Mouse (Mus musculus) brown adipose tissue, adult 24 weeks (tissue): ENCODE results near the gene Megf8. TPM values are rescaled to one million over a fixed set of nuclear protein-coding genes. Genes with fewer than 3 reads are reported as not detected.

ENCODE experiments used
- H3K27ac ChIP-seq: fragments of 200-500 bp; replicated peaks from 2 replicates; pipeline ENCODE4 v1.5.1; 2012; ENCODE audit warnings: low read depth, mild to moderate bottlenecking, low read length
- H3K4me1 ChIP-seq: fragments of 200-500 bp; 2 replicates; pipeline ENCODE4 v1.6.1; 2012; ENCODE audit warnings: low read length, mixed read lengths; ENCODE audit not compliant: control insufficient read depth, insufficient read depth, insufficient read length
- H3K4me3 ChIP-seq: fragments of 200-500 bp; 2 replicates; pipeline ENCODE4 v1.5.1; 2012; ENCODE audit warnings: low read depth, mild to moderate bottlenecking, low read length, moderate library complexity; ENCODE audit not compliant: insufficient read depth
- polyA plus RNA-seq: library from polyadenylated mRNA; stranded (reverse); fragments of >200 nt; gene quantifications from 2 replicates; pipeline ENCODE4 v1.2.4, GENCODE M21; 2012; ENCODE audit not compliant: missing spikeins, insufficient read depth, insufficient read length

The Megf8 gene
- polyA plus RNA-seq, 1 experiment, result 12.7 TPM

GRCm38 (mm10) chr7:25377100-25377700 is 60.2 kb downstream of the Megf8 start:
- no peak overlapping the region for H3K27ac ChIP-seq
- H3K4me3 ChIP-seq, result 0 out of 2 replicates have a peak overlapping the region, but pooled peaks have one; percentile 38
- H3K4me1 ChIP-seq, result 0 out of 2 replicates have a peak, but pooled peaks cover 2% of the 10 kb centered on the region

DNA sequence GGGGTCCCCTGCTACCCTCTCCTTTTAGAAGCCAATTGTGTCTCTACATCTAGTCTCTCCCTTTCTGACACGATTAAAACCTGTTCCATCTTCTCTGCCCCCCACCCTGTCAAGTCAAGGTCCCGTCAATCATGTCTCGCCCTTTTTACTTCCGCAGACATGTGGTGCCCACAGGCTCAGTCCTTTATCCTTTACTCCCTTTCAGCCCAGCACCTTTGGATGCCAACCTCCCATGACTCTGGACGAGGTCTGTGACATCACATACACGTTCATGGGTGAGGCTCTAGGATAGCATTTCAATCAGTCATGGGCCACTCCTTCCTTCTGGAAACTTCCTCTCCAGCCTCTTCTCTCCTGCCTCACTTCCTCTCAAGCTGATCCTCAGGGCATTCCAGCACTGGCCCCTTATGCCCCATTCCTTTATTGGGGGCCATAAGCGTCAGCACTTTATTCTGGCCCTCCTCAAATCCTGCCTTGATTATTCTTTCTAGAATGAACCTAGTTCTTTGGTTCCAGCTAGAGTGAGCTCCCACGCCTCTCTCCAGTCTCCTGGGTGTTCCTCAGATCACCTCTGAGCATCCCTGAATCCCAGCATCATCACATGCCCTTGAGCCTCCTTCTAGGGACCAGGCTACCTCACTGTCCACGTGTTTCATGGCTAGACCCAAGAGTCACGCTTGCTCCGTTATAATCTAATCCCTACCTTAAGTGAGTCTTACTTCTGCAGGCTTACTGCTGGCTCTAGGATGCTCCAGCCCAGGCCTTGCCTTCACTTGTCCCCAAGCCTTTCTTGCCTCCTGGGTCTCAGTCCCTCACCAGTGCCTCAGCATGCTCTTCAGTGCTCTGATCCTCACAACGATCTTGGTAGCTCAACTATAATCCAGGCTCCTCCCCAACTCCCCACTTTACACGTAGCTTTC is 61.5 kb downstream of the Megf8 start:
- H3K4me1 ChIP-seq, result peaks cover 8% of the 10 kb centered on the region; the same call in 1 of the 2 replicates
- no peak overlapping the region for H3K4me3 ChIP-seq
- H3K27ac ChIP-seq, result peak overlapping the region; percentile 6; the same call in 1 of the 2 replicates

DNA sequence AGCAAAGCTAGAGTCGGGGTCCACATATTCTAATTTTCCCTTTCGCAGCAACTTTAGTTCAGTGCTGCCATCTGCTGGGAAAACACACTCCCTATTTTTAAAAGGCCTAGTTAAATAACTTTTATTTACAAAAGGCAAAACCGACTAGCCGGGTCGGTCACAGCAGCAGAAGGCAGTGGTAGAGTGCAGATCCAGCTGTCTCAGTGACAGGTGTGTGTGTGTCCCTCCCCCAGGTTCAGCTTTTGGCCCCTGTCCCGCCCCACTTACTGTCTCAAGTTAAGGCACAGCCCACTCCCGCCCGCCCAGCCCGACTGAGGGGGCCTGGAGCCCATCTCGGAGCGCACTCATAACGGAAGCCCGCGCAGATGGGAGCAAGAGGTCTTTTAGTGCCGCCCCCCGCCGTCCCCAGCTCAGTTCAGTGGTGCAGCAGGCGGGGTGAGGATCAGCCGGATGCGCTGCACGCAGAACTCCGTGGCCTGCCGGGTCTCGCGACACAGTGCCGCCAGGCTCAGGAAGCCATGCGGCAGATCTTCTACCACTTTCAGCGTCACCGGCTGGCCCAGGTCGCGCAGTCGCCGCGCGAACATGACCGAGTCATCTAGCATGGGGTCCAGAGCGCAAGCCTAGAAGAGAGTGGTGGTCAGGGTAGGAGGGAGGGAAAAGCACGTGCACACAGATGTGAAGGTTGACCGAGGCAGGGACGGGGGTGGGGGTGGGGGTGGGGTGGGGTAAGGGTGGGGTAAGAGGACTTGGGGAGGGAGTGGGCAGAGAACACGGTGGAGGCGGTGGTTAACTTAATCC is 62.8 kb downstream of the Megf8 start:
- Histone ChIP-seq H3K27ac (0 out of 2 replicates have a peak overlapping the region, but pooled peaks have one; percentile 2), H3K4me3 (peak overlapping the region; percentile 34; the same call in 1 of the 2 replicates), H3K4me1 (peaks cover 14% of the 10 kb centered on the region; the same call in 1 of the 2 replicates)

GRCm38 (mm10) chr7:25380392-25381283 is 63.7 kb downstream of the Megf8 start:
- H3K4me3 ChIP-seq, result peak overlapping the region; percentile 8; the same call in 1 of the 2 replicates
- peak overlapping the region; percentile 29; the same call in 1 of the 2 replicates for H3K27ac ChIP-seq
- peaks cover 15% of the 10 kb centered on the region; the same call in 1 of the 2 replicates for H3K4me1 ChIP-seq

DNA sequence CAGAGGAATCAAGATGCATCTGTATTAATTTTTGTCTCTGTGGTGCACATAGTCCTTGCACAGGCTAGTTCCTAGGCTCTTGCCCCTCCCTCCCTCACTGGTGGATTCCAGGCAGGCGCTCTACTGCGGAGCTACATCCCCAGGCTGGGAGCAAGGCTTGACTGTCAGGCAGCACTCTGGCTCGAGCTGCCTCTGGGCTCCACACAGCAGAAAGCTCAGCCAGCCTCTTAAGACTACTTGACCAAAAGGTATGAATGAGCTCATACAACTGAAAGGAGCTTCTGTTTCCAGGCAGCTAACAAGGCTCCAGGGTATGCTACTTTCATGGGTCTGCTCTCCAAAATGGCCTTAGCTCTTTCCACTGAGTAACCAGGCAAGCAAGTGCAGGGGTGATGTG is 64.3 kb downstream of the Megf8 start:
- Histone ChIP-seq H3K4me3 (no peak overlapping the region), H3K27ac (no peak overlapping the region; the same call in 1 of the 2 replicates), H3K4me1 (peaks cover 16% of the 10 kb centered on the region; the same call in 1 of the 2 replicates)

- Histone ChIP-seq H3K27ac (peak overlapping the region; percentile 36; the same call in 1 of the 2 replicates), H3K4me1 (peaks cover 16% of the 10 kb centered on the region; the same call in 1 of the 2 replicates), H3K4me3 (no peak overlapping the region)
Measured at GRCm38 (mm10) chr7:25382541-25382940, 65.6 kb downstream of the Megf8 start.

- peak overlapping the region; percentile 67 for H3K4me3 ChIP-seq
- peak overlapping the region; percentile 100 for H3K27ac ChIP-seq
- peaks cover 16% of the 10 kb centered on the region; the same call in 1 of the 2 replicates for H3K4me1 ChIP-seq
Measured at GRCm38 (mm10) chr7:25383385-25383784, 66.4 kb downstream of the Megf8 start.

GRCm38 (mm10) chr7:25383891-25384290 is 66.9 kb downstream of the Megf8 start:
- peak overlapping the region; percentile 100 for H3K27ac ChIP-seq
- H3K4me3 ChIP-seq, result peak overlapping the region; percentile 67
- peaks cover 16% of the 10 kb centered on the region; the same call in 1 of the 2 replicates for H3K4me1 ChIP-seq

GRCm38 (mm10) chr7:25384318-25384717 is 67.4 kb downstream of the Megf8 start:
- peaks cover 16% of the 10 kb centered on the region; the same call in 1 of the 2 replicates for H3K4me1 ChIP-seq
- peak overlapping the region; percentile 100 for H3K27ac ChIP-seq
- H3K4me3 ChIP-seq, result peak overlapping the region; percentile 67

DNA sequence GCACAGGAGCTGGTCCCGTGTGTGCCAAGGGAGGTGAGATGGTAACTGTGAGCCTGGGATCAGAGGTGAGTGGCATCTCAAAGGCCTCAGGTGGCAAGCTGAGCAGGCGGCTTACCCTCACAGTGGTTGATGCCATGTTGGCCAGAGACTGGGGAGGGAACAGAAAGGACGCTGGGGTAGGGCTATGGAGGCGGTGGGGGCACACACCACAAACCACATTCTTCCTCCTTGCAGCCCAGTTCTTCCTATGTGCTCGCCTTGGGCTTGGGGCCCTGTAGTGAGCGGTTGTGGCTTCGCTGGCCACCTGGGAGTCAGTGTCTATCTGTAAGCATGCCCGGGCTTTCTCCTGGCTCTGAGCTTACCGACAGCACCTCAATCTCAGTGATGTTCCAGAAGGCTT is 67.9 kb downstream of the Megf8 start:
- H3K27ac ChIP-seq, result peak overlapping the region; percentile 100
- H3K4me1 ChIP-seq, result peaks cover 16% of the 10 kb centered on the region; the same call in 1 of the 2 replicates
- peak overlapping the region; percentile 67 for H3K4me3 ChIP-seq

GRCm38 (mm10) chr7:25385259-25385658 is 68.3 kb downstream of the Megf8 start:
- H3K4me1 ChIP-seq, result peaks cover 16% of the 10 kb centered on the region; the same call in 1 of the 2 replicates
- H3K27ac ChIP-seq, result peak overlapping the region; percentile 100
- peak overlapping the region; percentile 67 for H3K4me3 ChIP-seq

DNA sequence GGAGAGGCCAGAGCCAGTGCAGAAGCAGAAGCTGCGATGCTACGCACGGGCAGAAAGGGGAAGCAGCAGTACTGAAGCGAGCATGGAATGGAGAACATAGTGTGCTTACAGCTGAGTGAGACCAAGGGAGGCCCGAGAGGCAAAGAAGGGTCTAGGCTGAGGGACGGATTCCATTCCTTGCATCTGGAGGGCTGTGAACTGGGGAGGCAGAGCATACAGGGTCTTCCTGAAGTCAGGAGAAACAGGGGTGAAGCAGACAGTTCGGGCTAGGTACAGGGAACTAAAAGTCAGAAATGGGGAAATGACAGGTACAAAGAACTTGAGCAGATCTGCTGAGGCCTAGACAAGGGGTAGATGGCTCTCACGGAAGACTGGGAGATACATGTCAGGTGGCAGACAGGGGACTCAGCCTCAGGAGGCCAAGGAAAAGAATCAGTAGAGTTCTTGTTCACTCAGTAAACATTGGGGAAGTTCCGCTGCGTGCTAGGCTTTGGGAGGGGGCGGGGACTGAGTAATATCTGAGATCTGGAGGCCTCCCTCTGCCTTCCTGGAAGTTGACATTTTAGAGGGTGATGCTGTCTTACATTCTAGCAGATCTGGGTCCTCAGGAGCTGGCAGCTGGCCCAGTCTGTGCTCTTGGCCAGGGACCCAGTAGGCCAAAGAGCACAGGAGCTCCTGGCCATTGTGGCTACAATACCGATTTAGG is 69.0 kb downstream of the Megf8 start:
- Histone ChIP-seq H3K4me1 (peaks cover 19% of the 10 kb centered on the region; the same call in 1 of the 2 replicates), H3K27ac (peak overlapping the region; percentile 100), H3K4me3 (peak overlapping the region; percentile 67)

GRCm38 (mm10) chr7:25387811-25388440 is 71.0 kb downstream of the Megf8 start:
- Histone ChIP-seq H3K27ac (peak overlapping the region; percentile 100), H3K4me3 (peak overlapping the region; percentile 67), H3K4me1 (peaks cover 18% of the 10 kb centered on the region; the same call in 1 of the 2 replicates)
